Mouse (Mus musculus) MN1 (cell line): ENCODE data around the gene Usp16.
A peak's percentile ranks its signal among the peaks of the same experiment; 100 is the strongest.
"Not testable (repeated sequence)": the region's sequence is repeated elsewhere in the genome, so short reads cannot be mapped to it uniquely, and the experiment has no call there.

Experiments used
- DNase-seq: peaks from one replicate; pipeline ENCODE4 v3.0.0-alpha.2; 2016; ENCODE audit warnings: low spot score

Usp16 gene

DNA sequence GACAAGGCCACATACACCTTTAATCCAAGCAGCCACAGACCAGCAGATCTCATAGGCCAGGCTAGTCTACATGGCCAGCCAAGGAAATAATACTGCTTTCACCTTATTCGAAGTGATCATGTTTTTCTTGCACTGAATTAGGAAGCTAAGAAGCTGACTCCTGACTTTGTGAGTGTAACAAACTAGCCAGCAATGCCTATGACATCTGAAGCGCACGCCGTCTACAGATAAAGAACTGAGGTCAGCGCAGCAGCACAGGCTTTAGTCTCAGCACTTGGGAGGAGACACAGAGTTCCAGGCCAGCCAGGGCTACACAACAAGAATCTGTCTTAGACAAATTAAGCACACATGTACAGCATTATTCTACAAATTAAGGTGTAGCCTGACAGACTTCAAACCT lies 32.2 kb downstream of the Usp16 start:
- no peak for DNase-seq

DNA sequence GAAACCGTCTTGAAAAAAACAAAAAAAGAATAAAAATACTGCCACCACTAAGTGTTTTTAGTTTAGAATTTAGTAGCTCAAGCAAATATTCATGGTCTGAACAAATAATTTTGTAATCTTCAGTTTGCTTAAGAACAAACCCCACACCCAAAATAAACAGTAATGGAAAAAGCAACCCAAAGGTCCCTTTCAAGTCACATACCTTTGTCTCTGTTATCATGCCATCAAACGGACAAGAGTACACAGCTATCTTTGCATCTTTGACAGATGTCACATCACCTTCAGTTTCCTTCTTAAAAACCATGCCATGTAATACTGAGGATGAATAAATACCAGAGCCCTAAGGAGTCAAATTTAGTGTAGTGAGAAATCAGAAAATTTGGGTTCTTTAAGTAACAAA lies 34.1 kb downstream of the Usp16 start:
- DNase-seq, result no peak

DNA sequence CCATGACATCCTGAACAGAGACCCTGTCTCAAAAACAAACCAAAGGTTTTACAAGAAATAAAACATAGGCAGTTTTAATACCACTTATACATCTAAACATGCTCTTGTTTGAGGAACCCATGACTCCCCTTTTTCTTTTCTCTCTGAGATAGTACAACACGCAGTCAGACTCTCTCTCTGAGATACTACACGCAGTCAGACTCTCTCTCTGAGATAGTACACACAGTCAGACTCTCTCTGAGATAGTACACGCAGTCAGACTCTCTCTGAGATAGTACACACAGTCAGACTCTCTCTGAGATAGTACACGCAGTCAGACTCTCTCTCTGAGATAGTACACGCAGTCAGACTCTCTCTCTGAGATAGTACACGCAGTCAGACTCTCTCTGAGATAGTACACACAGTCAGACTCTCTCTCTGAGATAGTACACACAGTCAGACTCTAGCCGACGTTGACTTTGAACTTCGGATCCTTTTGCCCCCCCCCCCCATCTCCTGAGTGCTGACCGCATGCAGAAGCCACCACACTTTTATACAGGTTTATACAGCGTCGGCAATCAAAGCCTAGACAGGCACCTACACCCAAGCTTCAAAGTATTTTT lies 37.8 kb downstream of the Usp16 start:
- not testable (repeated sequence) for DNase-seq

DNA sequence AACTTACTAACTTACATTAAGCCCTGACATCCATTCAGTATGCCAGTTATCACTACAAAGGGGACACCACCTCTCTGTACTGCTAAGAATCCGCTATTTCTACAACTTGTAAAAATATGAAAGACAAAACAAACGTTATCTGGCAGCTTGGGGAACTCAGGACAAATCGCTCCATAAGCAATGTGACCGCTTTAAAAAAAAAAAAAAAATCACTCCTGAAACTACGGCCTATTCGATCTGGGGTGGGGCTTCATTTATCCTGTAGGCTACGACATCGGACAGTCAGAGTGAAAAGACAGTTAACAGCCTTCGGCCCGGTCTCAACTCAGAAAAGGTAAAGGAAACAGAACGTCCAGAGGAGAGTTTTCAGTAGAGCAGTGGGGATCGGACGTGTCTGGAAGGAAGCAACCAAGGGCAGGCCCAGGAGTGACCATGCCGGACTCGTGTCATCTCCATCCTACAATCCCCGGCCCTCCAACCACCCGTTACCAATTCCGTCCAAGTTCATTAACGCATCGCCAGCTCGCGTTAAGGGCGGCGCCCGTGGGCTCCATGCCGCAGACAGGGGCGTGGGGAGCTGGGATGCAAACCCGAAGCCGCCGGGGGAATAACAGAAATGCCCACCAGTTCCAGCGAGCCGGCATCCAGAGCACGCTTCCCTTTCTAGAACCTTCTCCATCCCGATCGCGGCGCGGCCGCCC lies 40.6 kb downstream of the Usp16 start:
- DNase-seq, result peak; percentile 39

DNA sequence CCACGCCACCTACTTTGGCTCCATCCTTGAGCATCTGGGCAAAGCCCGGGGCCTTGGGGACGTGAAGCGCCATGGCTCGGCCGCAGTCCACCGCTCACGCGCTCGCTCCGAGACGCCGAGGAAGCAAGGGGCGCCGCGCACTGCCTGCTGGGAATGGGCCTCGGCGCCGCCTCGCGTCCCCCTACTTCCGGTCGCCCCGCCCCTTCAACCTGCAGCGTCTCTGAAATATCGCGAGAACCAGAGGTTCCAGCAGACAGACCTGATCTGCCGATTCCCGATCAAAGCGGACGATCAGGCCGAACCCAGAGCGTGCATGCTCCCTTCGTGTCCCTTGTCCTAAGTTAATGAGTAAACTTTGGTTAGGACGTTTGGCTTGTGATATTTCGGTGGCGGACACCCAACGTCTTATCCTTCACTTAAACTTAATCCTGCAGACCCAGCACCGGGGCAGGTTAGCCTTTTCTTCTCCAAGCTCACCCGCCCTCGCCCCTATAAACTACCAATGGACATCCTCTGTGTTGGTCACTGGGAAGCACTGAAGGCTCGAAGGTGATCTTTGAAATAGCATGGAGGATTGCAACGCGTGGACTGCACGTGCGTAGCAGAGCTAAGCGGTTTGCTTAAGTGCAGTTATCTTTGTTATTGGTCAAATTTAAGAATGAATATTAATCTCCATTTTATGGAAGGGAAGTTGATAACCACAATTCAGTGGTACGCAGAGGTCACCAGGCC lies 41.4 kb downstream of the Usp16 start, which contains the start of gene Cct8:
Gene Cct8 (minus strand): TSS at position 158 of the 732 bp plus-strand sequence.
- DNase-seq, result peak; percentile 97

DNA sequence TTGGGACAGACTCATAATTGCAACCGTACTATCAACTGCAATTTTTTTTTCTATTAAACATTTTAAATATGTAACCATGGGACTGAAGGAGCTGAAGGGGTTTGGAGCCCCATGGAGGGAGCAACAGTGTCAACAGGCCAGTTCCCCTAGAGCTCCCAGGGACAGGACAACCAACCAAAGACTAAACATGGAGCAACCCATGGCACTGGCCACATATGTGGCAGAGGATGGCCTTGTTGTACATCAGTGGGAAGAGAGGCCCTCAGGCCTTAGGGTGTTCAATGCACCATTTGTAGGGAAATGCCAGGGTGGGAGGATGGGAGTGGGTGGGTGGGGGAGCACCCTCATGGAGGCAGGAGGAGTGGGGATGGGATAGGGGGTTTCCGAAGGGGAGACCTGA lies 42.2 kb downstream of the Usp16 start:
- peak; percentile 11 for DNase-seq

DNA sequence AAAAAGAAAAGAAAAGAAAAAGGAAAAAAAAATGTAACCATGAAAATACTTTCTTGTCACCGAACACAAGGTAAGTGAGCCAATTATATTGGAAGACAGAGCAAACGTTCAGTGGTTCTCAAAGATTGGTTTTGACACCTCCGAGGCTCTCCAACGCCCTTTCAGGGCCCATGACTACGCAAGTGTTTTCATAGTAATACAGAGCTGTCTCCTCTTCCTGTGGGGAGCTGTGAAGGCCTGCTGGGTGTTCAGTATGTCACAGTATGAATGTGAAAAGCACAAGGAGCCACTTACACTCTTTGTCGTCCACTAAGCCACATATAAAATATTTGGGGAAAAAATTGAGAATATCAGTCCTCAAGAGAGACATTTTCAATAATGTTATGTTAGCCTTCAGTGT lies 42.7 kb downstream of the Usp16 start:
- DNase-seq, result no peak

DNA sequence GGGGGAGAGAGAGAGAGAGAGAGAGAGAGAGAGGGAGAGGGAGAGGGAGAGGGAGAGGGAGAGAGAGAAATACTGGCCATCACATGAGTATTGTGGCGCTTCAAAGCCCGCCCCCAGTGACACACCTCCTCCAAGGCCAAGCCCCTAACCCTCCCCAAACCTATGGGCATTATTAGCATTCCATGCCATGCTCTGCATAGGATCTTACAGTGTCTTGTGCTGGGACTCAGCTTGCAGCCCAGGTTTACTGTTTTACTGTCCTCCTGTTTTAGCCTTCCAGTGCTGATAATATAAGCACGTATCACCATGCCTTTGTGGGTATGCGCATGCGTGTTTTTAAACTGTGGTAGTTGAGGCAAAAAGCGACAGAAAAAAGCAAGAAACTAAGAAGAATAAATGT lies 45.1 kb downstream of the Usp16 start:
- DNase-seq, result no peak

DNA sequence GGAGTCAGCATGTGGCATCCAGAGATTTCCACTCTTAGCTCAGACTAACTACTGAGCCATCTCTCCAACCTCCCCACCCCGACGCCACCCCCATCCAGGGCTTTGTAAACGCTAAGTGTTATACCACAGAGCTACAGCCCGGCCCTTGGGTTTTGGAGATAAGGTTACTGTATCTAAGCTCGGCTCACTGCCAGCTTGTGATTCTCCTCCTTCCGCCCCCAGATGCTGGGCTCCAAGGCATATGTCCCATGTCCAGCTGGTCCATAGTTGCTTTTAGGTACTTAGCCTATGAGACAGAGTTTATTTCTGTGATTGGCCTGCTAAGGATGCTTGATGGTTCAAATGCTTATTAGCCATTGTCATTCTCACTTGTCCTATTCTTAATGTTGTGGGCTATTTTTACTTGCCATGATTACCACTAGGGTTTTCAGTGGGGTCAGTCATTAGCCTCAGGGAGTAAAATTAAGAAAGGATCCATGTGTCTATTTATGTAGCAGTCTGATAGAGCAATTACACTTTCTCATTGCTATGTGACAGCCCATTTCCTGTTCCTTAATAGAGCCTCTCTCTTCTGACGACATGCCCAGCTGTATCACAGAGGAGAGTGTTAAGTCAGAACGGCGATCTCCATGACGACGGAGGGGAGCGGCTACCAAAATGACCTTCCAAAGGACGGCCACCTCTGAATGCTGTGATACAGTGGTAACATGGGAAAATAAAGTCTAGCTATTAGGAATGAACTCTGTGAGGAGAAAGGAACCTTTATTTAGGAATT lies 47.0 kb downstream of the Usp16 start:
- DNase-seq, result no peak

DNA sequence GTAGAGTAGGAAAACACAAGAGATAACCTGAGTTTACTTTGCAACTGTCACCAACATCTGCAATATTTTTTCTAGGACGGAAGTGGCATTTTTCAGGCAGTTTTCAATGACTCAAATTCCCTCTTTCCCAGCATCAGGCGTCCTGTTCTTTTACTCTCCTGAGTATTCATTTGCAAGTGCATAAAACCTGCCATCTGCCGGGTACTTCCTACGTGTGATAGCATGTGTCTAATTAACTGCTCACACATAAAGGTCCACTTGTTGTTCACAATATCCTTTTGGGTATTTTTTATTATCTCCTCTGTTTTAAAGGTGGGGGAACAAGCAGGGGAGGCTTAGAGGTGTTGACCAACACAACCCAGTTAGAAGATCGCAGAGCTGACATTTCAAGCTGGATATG lies 57.2 kb downstream of the Usp16 start:
- no peak for DNase-seq

DNA sequence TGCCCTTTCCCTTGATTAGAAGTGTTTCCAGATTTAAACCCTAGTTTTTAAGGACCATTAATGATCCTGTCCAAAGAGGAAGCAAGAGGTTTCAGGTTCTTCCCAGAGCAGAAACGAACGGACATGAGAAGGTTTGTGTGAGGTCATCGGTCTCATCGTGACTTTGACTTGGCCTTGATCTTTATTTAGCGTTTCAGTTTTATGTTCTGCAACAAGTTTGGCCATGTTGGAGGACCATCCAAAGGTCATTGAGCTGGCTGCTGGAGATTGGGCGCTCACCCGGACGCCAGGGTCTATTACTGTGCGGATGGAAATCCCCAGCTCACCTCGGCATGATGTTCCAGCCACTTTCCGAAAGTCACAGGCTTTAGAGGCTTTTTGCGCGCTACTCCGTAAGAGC lies 57.8 kb downstream of the Usp16 start:
- no peak for DNase-seq

DNA sequence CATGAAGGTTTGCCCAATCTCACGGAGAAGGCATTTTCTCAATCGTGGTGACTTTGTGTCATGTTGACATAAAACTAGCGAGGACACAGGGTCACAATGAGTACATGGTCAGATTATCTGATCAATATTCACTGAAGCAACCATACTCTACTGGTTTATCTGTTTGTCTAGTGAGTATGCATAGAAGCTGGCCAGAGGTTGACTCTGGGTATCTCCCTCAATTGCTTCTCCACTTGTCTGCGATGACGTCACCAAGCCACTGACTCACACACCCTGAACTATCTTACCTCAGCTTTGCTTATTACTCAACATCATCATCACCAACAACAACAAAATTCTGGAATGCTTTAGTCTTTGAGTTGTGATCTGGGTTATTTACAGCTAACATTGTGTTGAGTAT lies 69.7 kb downstream of the Usp16 start:
- no peak for DNase-seq

DNA sequence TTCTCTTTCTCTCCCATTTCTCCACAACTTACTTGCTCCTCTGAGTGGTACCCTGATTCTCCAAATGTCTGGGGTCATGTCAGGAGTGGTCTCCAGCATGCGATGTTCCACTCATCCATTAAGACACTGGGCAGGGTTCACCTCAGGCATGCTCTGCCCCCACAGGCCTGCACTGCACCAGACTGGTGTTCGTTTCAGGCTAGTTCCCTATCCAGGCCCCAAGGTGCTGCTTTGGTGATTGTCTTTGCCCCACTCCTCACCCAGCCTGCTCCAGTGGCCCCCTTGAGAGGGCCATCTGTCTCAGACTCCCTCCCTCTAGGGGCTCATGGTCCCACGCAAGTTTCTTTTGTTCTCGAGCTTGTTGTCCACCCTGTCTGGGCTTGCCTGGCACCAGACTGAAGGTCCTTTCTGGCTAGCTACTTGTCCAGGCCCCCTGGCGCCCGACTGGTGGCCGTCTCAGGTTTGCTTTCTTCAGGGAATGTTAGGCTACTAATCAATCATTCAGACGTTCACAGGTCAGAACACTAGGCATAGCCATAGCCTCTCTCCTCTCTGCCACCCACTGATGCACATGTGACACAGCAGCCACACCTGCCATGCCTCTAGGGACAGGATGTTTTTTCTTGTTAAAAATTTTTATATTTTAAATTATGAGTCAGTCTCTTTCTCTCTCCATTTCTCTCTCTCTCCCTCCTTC lies 73.2 kb downstream of the Usp16 start:
- no peak for DNase-seq

DNA sequence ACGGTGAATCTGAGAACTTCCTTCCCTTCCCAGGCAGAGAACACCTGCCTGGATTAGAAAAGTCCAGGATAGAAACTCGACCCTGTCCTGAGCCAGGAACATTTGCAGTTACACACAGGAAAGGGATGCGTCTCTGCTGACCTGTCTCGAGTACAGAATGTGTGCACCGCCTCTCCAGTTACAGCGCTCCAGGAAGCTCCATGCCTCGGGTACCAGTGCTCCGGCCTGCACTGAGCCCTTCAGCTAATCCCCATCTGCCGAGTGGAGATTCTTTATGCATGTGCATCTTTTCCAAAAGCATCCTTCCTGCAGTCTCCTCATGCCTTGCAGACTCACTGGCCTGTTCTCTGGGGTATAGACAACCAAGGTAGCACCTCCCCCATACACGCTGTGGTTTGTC lies 74.3 kb downstream of the Usp16 start:
- DNase-seq, result no peak
